ENCODE assay signal across 15 mouse cellular contexts in the genomic region with DNA sequence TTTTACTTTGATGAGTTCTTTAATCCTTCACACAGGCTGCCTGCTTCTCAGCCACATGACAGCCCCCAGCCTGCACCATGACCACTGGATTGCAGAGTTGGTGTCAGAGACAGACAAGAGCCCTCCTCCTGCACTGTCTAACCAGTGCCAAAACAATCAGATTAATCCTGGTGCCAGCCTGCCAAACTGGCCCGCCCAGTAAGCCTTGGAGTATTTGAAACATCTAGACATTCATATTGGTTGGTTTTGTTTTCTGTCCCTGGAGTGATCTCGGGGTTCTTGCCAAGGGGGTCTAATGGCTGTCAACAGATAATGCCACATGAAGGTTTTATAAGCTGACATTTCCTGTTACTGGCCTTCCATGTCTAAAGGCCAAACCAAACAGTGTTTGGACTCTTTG.
DNase-seq lines count a peak whose midpoint lies in the region; ATAC-seq lines count a peak whose summit lies in the region.
"Had no signal": no experiment of that assay in that cellular context is flagged by ENCODE, and none has a peak within 500 bp of the region (broad histone marks: within the 10 kb centered on the region; RNA-seq: fewer than 3 reads in every experiment).

No protein-coding gene starts in this region.

- H3K4me1 ChIP-seq in kidney, embryonic 15.5 days = peaks cover 22% of the 10 kb centered on the region
- H3K4me1 ChIP-seq: liver, embryonic 12.5 days had no signal

- no peak overlapping the region for H3K4me3 ChIP-seq in kidney, embryonic 15.5 days (replicated peaks)
- H3K4me3 ChIP-seq: hindbrain, embryonic 10.5 days; left cerebral cortex, adult 2 months; liver, embryonic 12.5 days had no signal

- no peak for ATAC-seq in kidney, embryonic 15.5 days (replicated peaks; ENCODE audit: low FRiP score)
- ATAC-seq: liver, embryonic 12.5 days had no signal

- no peak overlapping the region for H3K4me2 ChIP-seq in kidney, embryonic 15.5 days
- H3K4me2 ChIP-seq: liver, embryonic 12.5 days had no signal

- H3K36me3 ChIP-seq in kidney, embryonic 15.5 days = no peaks in the 10 kb centered on the region
- H3K36me3 ChIP-seq: hindbrain, embryonic 10.5 days; liver, embryonic 12.5 days had no signal

- H3K27me3 ChIP-seq in kidney, embryonic 15.5 days = no peaks in the 10 kb centered on the region
- H3K27me3 ChIP-seq: liver, embryonic 12.5 days had no signal

- H3K9ac ChIP-seq in kidney, embryonic 15.5 days = no peak overlapping the region
- H3K9ac ChIP-seq: liver, embryonic 12.5 days had no signal

- WGBS in kidney, embryonic 15.5 days = 62% methylated on average over 2 of the region's 2 CpGs

- no peaks in the 10 kb centered on the region for H3K9me3 ChIP-seq in kidney, embryonic 15.5 days (replicated peaks)
- H3K9me3 ChIP-seq: hindbrain, embryonic 10.5 days; liver, embryonic 12.5 days had no signal

- 0 out of 2 replicates have a peak overlapping the region, but pooled peaks have one; percentile 27 for H3K27ac ChIP-seq in kidney, embryonic 15.5 days
- H3K27ac ChIP-seq: hindbrain, embryonic 10.5 days; left cerebral cortex, adult 2 months; liver, embryonic 12.5 days had no signal

- peak; percentile 38 to 57 for DNase-seq in cerebellum, postnatal 10 days
- DNase-seq in cerebellum, adult 8-10 months = no peak
- no peak for DNase-seq in kidney, postnatal 4 days
- peak; percentile 10 for DNase-seq in urinary bladder, postnatal 25 days (ENCODE audit: low spot score)
- DNase-seq in urinary bladder, adult 2 months (ENCODE audit: low spot score) = no peak
- no peak for DNase-seq in spleen, postnatal 10 days (ENCODE audit: low spot score in 2 of 2)
- DNase-seq in adrenal gland, adult 8-10 months = no peak
- DNase-seq: cerebellum, adult 18-20 months; embryo, embryonic 11 days; retina, postnatal 1 day; spleen, adult 18-20 months had no signal

Comparison
In these comparisons a context has a peak if more than half of its experiments do, and no peak if none do; other contexts are left out.
1. DNase-seq: peak in cerebellum, postnatal 10 days (2 of 2) and urinary bladder, postnatal 25 days (single experiment); none in cerebellum, adult 8-10 months (single experiment), kidney, postnatal 4 days (0 of 2), urinary bladder, adult 2 months (single experiment), spleen, postnatal 10 days (0 of 2) and adrenal gland, adult 8-10 months (single experiment).